Mouse (Mus musculus) CH12.LX (cell line): ENCODE measurements around the gene Cdk17. TPM values are rescaled to one million over a fixed set of nuclear protein-coding genes. Genes with fewer than 3 reads are reported as not detected.
A peak's percentile ranks its signal among the peaks of the same experiment; 100 is the strongest.

Experiments
- DNase-seq: peaks from one replicate; pipeline ENCODE4 v3.0.0-alpha.2; 2013; ENCODE audit errors: extremely low read depth
- H3K27ac ChIP-seq: 2 replicates; pipeline ENCODE4 v1.5.1; 2012; ENCODE audit warnings: low read depth, mild to moderate bottlenecking, control low read depth, moderate library complexity; ENCODE audit not compliant: insufficient read depth
- H3K27me3 ChIP-seq: replicated peaks from 2 replicates; pipeline ENCODE3; 2012; ENCODE audit warnings: inconsistent platforms
- H3K36me3 ChIP-seq, 2 experiments: replicated peaks in 1 of 2; 2 replicates each; pipeline versions ENCODE3 to v1.6.1; 2012; ENCODE audit warnings: inconsistent platforms in 1 of 2, low read length in 1 of 2, mild to moderate bottlenecking in 1 of 2, mixed read lengths in 1 of 2, moderate library complexity in 1 of 2; ENCODE audit not compliant: control insufficient read depth in 1 of 2, insufficient read depth in 1 of 2
- H3K4me1 ChIP-seq, 2 experiments: 2 replicates each; pipeline ENCODE4 v1.6.1; 2012; ENCODE audit warnings: inconsistent platforms in 1 of 2, moderate library complexity in 1 of 2; ENCODE audit not compliant: insufficient read depth in 2 of 2, control insufficient read depth in 1 of 2
- H3K4me2 ChIP-seq: 2 replicates; pipeline ENCODE4 v1.6.1; 2012; ENCODE audit warnings: low read depth, mild to moderate bottlenecking, control low read depth; ENCODE audit not compliant: poor library complexity, insufficient read depth, severe bottlenecking
- H3K4me3 ChIP-seq, 3 experiments: fragments of 150-350 bp in 1 of 3; sonication (generic) in 1 of 3; replicated peaks in 1 of 3; 2 replicates each; pipeline versions ENCODE3 to v1.5.1; 2011 to 2012; ENCODE audit warnings: low read depth in 2 of 3, low read length in 2 of 3, mild to moderate bottlenecking in 2 of 3, moderate library complexity in 2 of 3, control low read depth in 1 of 3, improper control_type of control experiment in 1 of 3, inconsistent platforms in 1 of 3, mixed read lengths in 1 of 3; ENCODE audit not compliant: poor library complexity in 1 of 3
- H3K79me2 ChIP-seq: replicated peaks from 2 replicates; pipeline ENCODE4 v1.6.1; 2012; ENCODE audit warnings: mild to moderate bottlenecking, moderate library complexity; ENCODE audit not compliant: control insufficient read depth, poor library complexity, insufficient read depth, severe bottlenecking; ENCODE audit errors: extremely low read depth
- H3K9ac ChIP-seq: 2 replicates; pipeline ENCODE4 v1.6.1; 2012; ENCODE audit warnings: low read depth, mild to moderate bottlenecking, control low read depth, moderate library complexity; ENCODE audit not compliant: insufficient read depth
- H3K9me3 ChIP-seq: replicated peaks from 2 replicates; pipeline ENCODE3; 2012; ENCODE audit warnings: low read length, inconsistent platforms, mixed read lengths
- BHLHE40 ChIP-seq: IDR thresholded peaks from 2 replicates; pipeline ENCODE4 v1.6.1; 2011; ENCODE audit warnings: mild to moderate bottlenecking, low read depth, low read length, improper control_type of control experiment
- CHD1 ChIP-seq: IDR thresholded peaks from 2 replicates; pipeline ENCODE4 v1.6.1; 2012; ENCODE audit warnings: low read depth, low read length, improper control_type of control experiment, inconsistent platforms
- E2F4 ChIP-seq: IDR thresholded peaks from 2 replicates; pipeline ENCODE4 v1.6.1; 2011; ENCODE audit warnings: low read depth, low read length, improper control_type of control experiment; ENCODE audit not compliant: insufficient replicate concordance
- ELF1 ChIP-seq: IDR thresholded peaks from 2 replicates; pipeline ENCODE4 v1.6.1; 2014; ENCODE audit warnings: low read depth, mild to moderate bottlenecking, inconsistent platforms, low read length, improper control_type of control experiment
- ETS1 ChIP-seq: conservative IDR thresholded peaks from 2 replicates; pipeline ENCODE4 v1.6.1; 2012; ENCODE audit warnings: low read depth, mild to moderate bottlenecking, inconsistent platforms, low read length, improper control_type of control experiment, moderate library complexity
- GABPA ChIP-seq: IDR thresholded peaks from 2 replicates; pipeline ENCODE4 v1.6.1; 2012; ENCODE audit warnings: low read depth, low read length, improper control_type of control experiment, inconsistent platforms; ENCODE audit not compliant: insufficient replicate concordance
- IRF4 ChIP-seq: IDR thresholded peaks from 2 replicates; pipeline ENCODE4 v1.6.1; 2014; ENCODE audit warnings: low read depth, mild to moderate bottlenecking, inconsistent platforms, low read length, improper control_type of control experiment
- KAT2A ChIP-seq: IDR thresholded peaks from 2 replicates; pipeline ENCODE4 v1.6.1; 2012; ENCODE audit warnings: low read length, improper control_type of control experiment, inconsistent platforms; ENCODE audit not compliant: insufficient replicate concordance
- MAFK ChIP-seq: IDR thresholded peaks from 2 replicates; pipeline ENCODE4 v1.6.1; 2011; ENCODE audit warnings: low read length, improper control_type of control experiment; ENCODE audit not compliant: insufficient replicate concordance
- MAZ ChIP-seq: IDR thresholded peaks from 2 replicates; pipeline ENCODE4 v1.6.1; 2012; ENCODE audit warnings: low read depth, mild to moderate bottlenecking, inconsistent platforms, low read length, improper control_type of control experiment, moderate library complexity
- MYC ChIP-seq: IDR thresholded peaks from 2 replicates; pipeline ENCODE4 v1.6.1; 2011; ENCODE audit warnings: low read depth, mild to moderate bottlenecking, improper control_type of control experiment, low read length
- PAX5 ChIP-seq: IDR thresholded peaks from 2 replicates; pipeline ENCODE4 v1.6.1; 2012; ENCODE audit warnings: low read length, inconsistent platforms, mixed read lengths
- POLR2A ChIP-seq: IDR thresholded peaks from 2 replicates; pipeline ENCODE4 v1.6.1; 2011; ENCODE audit warnings: low read depth, mild to moderate bottlenecking, improper control_type of control experiment, low read length
- POLR2AphosphoS2 ChIP-seq: IDR thresholded peaks from 2 replicates; pipeline ENCODE4 v1.6.1; 2011; ENCODE audit warnings: low read depth, low read length, improper control_type of control experiment
- RCOR1 ChIP-seq: conservative IDR thresholded peaks from 2 replicates; pipeline ENCODE4 v1.6.1; 2012; ENCODE audit warnings: low read depth, mild to moderate bottlenecking, inconsistent platforms, low read length, improper control_type of control experiment
- SIN3A ChIP-seq: IDR thresholded peaks from 2 replicates; pipeline ENCODE4 v1.6.1; 2012; ENCODE audit warnings: low read length, improper control_type of control experiment, inconsistent platforms
- TBP ChIP-seq: conservative IDR thresholded peaks from 2 replicates; pipeline ENCODE4 v1.6.1; 2011; ENCODE audit warnings: low read depth, low read length, improper control_type of control experiment
- USF2 ChIP-seq: conservative IDR thresholded peaks from 2 replicates; pipeline ENCODE4 v1.6.1; 2011; ENCODE audit warnings: low read depth, low read length, improper control_type of control experiment
- dilution Hi-C: fragments of 300-500 bp; cut with MboI; formaldehyde crosslinking; loops from 2 replicates; pipeline ENCODE4 v1.14.3; 2020; ENCODE audit warnings: low sequenced_read_pairs; ENCODE audit not compliant: extremely low pct_unique_long_range_greater_than_20kb, extremely low pct_ligation_motif_present
- in situ Hi-C: fragments of 300-500 bp; cut with MboI; formaldehyde crosslinking; loops from 3 replicates; pipeline ENCODE4 v1.14.3; 2019; ENCODE audit warnings: low sequenced_read_pairs, low pct_ligation_motif_present, low pct_unique_long_range_greater_than_20kb, mixed read lengths
- polyA plus RNA-seq: library from polyadenylated mRNA; unstranded; fragments of >175 nt; gene quantifications from 2 replicates; pipeline ENCODE4 v1.2.1, GENCODE M21; 2012; ENCODE audit warnings: low read depth; ENCODE audit not compliant: insufficient read length
- total RNA-seq, 2 experiments: library from RNA; depleted of rRNA; stranded (reverse); fragments of 300-350 nt in 1 of 2; fragments of >200 nt in 1 of 2; gene quantifications; 2 replicates each; pipeline ENCODE4 v1.2.3; 2012 to 2014

Cdk17 gene
- total and polyA plus RNA-seq, 3 experiments: 23.4 to 51.3 (median 28.5) TPM

DNA sequence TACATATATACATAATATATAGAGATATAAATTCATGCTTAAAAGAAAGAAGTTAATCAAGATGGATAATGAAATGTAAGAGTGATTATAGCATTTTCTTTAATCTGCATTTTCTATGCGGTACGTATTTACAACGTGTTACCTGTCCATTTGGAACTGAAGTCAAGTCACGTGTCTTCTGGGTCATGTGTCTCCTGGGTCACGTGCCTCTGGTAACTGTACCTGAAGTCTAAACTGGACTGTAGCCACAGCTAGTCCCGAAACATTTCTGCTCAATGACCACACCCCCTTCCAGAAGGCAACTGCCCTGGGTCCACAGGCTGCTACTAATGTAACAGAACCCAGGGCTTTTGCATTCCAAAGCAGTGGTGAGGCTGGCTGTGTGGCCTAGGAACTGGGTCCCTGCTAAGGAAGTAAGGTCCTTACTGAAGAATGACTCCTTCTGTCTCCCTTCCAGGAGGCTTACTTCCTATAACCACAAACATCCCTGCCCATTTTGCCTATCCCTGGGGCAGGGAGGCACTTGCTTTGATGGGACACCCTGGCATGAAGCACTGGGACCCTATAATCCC lies 110.3 kb downstream of the Cdk17 start:
- Histone ChIP-seq H3K36me3 (peaks cover 36 to 60% of the 10 kb centered on the region in 2 experiments), H3K79me2 (peaks cover 4% of the 10 kb centered on the region; the same call in 1 of the 2 replicates), H3K4me2 (no peak overlapping the region), H3K4me3 (no peak overlapping the region), H3K9me3 (no peaks in the 10 kb centered on the region), H3K4me1 (peaks cover 36 to 70% of the 10 kb centered on the region in 2 experiments), H3K27me3 (no peaks in the 10 kb centered on the region), H3K27ac (no peak overlapping the region), H3K9ac (no peak overlapping the region)
- in situ Hi-C loops: no loop called here
- dilution Hi-C loops: no loop called here
- TF ChIP-seq MAFK (no peak), KAT2A (no peak), RCOR1 (no peak), POLR2AphosphoS2 (no peak), ELF1 (no peak), ETS1 (no peak), POLR2A (no peak), USF2 (no peak), GABPA (no peak), BHLHE40 (no peak), CHD1 (no peak), IRF4 (no peak)
- DNase-seq: no peak

DNA sequence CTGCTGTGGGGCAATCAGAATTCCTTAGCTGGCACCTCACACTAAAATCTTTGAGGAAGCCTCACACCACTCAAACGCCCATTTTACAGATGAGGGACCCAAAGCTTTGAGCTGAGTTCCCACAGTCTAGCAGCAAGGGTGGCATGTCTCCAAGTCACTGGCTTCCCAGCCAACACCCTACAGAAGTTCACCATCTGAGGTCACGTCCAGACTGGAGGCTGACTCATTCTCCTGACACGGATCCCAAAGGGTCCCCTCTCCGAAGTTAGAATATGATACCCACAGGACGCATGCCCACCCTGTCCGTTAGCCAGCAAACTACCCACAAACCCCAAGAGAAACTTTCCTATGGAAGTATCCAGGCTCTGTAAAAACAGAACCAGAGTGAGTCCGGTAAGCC lies 111.2 kb downstream of the Cdk17 start:
- DNase-seq: no peak
- no peak overlapping the region for H3K9ac ChIP-seq
- TF ChIP-seq MYC (no peak), TBP (no peak), PAX5 (no peak), BHLHE40 (no peak), ETS1 (peak; percentile 13; the same call in 1 of the 2 replicates), MAZ (no peak), SIN3A (no peak), E2F4 (no peak)
- dilution Hi-C loops (no loop called here), in situ Hi-C loops (no loop called here)
- no peaks in the 10 kb centered on the region for H3K27me3 ChIP-seq
- H3K4me2 ChIP-seq: no peak overlapping the region
- H3K36me3 ChIP-seq: peaks cover 30 to 51% of the 10 kb centered on the region in 2 experiments
- H3K4me1 ChIP-seq: peaks cover 36 to 69% of the 10 kb centered on the region in 2 experiments
- no peak overlapping the region for H3K4me3 ChIP-seq
- no peak overlapping the region for H3K27ac ChIP-seq
- peaks cover 2% of the 10 kb centered on the region; the same call in 1 of the 2 replicates for H3K79me2 ChIP-seq
- no peaks in the 10 kb centered on the region for H3K9me3 ChIP-seq
